Mouse (Mus musculus): ENCODE results near the gene Fndc9. TPM values are rescaled to one million over a fixed set of nuclear protein-coding genes. Genes with fewer than 3 reads are reported as not detected.
A peak's percentile ranks its signal among the peaks of the same experiment; 100 is the strongest.

Fndc9 gene
- 1 to 10 TPM; 6.7 to 7.3 TPM for total RNA-seq (2021)
- long read RNA-seq, experiment 1, transcript Fndc9-201 (2 exons, 2,290 nt): major isoform, 7 of 20 reads
- long read RNA-seq, experiment 1, partial matches to known transcripts: 0 of 20 reads
- long read RNA-seq, experiment 1, other reads (novel, unspliced or antisense): 13 of 20 reads
- long read RNA-seq, experiment 2, transcript Fndc9-201 (2 exons, 2,290 nt): major isoform, 6 of 25 reads
- long read RNA-seq, experiment 2, partial matches to known transcripts: 0 of 25 reads
- long read RNA-seq, experiment 2, other reads (novel, unspliced or antisense): 19 of 25 reads

DNA sequence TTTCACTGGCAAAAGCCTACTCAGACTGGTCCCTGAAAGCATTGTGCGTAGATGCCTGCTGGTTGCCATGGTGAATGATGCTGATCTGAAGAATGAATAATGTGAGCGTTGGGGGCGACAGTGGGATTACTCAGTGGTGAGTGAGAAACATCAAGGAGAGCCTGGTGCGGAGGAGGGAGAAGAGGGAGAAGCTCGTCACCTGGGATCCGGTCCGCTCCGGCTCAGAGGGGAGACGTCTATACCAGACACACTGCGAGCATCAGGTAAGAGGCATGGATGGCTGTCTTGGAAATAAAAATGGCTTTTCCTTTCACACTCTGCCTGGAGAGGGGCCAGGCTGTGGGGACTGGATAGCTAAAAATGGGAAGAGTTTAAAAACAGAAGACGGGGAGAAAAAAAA lies at the start of gene Fndc9:
Fndc9 (plus strand) TSS at position 198 of the 400 bp plus-strand sequence.
- DNase-seq (ENCODE audit: low spot score in 2 of 2): peak; percentile 84 to 95
- intact Hi-C loops (cut with DNase I): no loop called here

DNA sequence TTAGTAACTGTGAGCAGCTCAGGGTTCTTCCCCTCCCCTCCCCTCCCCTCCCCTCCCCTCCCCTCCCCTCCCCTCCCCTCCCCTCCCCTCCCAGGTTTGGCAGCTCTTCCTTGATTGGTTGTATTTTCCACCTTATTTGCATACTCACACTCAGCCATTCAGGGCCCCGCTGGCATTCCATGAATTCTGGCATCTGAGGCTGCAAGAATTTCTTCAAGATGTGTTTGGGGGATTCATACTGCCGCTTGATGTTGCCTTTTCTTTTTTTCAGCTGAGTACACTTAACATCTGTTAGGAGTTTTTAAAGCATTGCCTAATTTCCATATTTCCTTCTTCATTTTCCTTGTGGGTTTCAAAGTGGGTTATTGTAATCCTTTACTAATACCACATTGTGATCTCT lies 47.0 kb upstream of the Fndc9 start:
- intact Hi-C loops (cut with DNase I): no loop called here
- DNase-seq (ENCODE audit: low spot score in 2 of 2): peak in 1 of 2 experiments; percentile 34

DNA sequence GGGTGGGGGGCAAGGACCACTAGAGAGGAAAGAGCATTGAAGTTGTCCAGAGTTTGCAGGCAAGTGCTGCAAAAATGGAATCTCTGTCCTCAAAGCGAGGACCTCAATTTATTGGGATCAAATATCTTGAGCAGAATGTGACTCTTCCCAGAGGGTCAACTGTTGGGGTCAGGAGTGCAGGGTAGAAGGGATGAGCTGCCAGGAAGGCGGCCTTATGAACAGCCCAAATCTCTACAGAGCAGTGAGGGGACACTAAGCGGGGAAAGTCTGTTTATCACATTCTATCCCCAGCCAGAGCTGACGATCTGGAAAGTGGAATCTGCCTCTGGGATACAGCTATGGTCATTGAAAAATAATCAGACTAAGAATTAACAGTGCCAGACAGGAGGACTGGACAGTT lies 41.2 kb upstream of the Fndc9 start:
- DNase-seq (ENCODE audit: low spot score in 2 of 2): no peak
- intact Hi-C loops (cut with DNase I): no loop called here

DNA sequence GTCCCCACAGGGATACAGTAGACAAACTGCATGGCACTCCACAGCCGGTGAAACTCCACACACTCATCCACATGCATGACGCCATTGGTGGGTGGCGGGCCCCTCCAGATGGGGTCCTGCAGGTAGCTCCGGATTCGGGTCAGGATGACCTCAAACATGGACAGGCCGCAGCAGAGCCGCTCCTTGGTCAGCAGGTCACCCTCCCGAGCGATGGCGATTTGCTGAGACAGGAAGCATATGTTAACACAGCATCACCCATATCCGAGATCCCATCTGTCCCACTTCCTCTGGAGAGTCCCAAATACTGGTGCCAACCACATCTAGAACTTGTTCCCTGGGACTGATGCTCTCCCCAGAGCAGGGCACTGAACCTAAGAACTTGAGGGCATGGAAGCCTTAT lies 34.7 kb upstream of the Fndc9 start:
- DNase-seq (ENCODE audit: low spot score in 2 of 2): no peak
- intact Hi-C loops (cut with DNase I): loop anchor here (5.0 kb wide), 1 partner anchor 253 kb away; no protein-coding TSS in a partner anchor

DNA sequence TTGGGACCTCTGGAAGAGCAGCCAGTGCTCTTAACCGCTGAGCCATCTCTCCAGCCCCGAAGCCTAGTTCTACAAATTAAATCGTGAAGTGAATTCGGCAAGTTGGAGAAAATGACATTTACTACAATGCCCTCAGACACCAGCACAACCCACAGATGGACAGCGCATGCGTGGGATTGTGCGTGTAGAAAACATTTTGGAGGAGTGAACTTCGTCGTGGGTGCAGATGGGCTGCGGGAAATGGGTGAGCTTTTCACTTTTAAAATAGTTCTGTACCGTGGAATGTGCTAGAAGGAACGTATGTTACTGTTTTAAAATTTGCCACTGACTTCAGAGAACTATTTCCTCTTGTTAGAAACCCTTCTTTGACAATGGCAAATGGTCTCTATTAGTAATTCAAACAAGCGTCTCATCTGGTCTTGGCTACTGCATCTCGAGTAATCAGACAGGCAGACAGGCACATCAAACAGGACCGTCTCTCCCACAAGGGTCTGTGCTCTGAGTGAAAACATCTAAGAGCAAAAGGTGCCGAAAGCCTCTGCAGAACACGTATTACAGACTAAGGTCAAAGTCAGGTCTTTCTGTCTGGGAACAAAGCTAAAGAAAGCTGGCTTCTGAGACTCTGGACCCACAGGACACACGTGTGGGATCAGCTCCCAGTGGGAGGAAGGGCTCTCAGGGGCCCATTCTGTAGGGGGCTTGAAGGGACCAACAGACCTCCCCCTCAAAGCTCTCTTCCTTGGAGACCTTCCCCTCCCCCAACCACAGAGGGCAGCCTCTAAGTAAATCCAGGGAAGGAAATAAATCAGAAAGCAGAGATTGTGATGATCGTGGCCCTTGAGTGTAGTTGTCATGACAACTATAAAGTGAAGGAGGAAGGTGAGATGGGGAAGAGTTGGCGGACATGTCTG lies 33.4 kb upstream of the Fndc9 start:
- peak; percentile 73 to 75 for DNase-seq (ENCODE audit: low spot score in 2 of 2)
- intact Hi-C loops (cut with DNase I): loop anchor here (5.0 kb wide), 1 partner anchor 255 kb away; no protein-coding TSS in a partner anchor

DNA sequence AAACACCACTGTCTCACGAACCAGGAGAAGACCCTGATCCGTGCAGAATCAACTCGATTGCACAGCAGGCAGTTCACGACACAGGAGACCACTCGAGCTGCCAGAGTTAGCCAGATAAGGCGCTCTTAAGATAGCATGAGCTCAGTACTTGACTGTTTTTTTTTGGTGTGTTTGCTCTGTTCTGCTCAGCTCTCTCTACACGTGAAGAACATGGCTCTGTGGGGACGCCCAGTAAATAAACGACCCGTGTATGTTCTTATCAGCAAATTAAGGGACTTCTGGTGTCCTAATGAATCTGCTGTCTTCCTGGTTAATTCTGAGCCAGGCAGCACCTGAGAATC lies 32.8 kb upstream of the Fndc9 start:
- intact Hi-C loops (cut with DNase I): loop anchor here (5.0 kb wide), 1 partner anchor 255 kb away; no protein-coding TSS in a partner anchor
- DNase-seq (ENCODE audit: low spot score in 2 of 2): no peak

DNA sequence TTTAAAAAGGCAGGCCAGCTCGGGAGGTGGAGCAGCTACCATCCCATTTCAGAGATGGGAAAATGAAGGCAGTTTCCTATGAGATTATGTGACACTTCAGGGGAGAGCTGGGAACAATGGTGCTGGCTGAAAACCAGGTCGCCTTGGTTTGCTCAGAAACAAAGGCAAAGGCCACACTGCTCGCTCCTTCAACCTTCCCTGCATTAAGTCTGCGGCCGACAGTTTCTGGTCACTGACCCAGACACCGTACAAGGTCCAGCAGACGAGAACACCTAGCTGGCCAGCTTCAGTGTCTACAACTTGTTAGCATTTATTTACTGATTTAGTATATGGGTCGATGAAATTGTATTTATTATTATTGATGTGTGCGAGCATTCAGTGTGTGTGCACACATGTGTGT lies 30.5 kb upstream of the Fndc9 start:
- intact Hi-C loops (cut with DNase I): loop anchor here (5.0 kb wide), 1 partner anchor 258 kb away; no protein-coding TSS in a partner anchor
- DNase-seq (ENCODE audit: low spot score in 2 of 2): no peak

DNA sequence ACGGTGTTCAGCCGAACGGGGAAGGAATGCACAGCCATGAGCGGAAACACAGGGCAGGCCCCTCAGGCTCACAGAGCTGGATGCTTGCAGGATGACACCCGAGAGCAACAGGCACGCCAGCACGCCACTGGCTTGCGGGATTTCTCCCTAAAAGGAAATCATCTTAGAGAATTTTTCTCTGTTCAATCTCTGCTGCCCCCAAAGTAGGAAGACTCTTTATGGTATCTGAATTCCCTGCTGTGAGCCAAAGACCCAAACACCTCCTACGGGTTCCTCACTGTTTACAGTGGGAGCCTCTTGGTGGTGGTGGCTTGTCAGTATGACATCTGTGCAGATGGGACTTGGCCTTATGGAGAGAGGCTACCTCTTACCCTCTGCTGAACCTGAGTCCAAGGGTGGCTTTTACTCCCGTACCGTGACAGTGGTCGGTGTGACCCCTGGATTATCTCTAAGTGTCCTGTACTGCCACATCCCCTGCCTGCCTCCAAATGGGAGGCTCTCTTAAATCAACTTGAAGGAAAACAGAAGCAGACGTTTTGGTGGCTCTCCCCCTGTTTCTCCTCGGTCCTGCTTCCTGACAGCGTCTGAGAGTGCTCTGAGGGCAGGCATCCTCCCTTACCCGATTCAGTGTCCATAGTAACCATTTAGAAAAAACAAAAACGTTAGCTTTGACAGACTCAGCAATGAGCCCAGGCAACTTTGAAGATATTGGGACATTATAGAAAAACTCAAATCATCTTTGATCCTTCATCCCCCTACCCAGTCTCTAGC lies 29.5 kb upstream of the Fndc9 start:
- intact Hi-C loops (cut with DNase I): no loop called here
- peak in 1 of 2 experiments; percentile 18 for DNase-seq (ENCODE audit: low spot score in 2 of 2)

DNA sequence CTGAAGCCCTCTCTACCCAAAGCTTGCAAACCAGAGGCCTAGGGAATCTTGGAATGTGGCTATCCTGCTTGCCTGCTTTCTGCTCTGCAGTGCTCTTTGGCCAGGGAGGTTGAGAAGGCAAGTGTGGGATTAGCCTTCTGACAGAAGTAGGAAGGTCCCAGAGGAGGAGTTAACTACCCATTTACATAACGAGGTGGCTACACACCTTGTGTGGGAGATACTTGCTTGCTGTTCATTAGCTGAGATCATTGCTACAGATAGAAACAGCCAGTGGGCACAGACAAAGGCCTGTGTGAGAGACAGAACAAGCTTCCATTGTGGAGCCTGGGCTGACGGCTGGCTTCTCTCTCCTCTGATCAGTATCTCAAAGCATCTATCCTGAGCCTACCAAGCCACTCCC lies 25.4 kb upstream of the Fndc9 start:
- intact Hi-C loops (cut with DNase I): loop anchor here (5.0 kb wide), 1 partner anchor 153 kb away; the partner anchor contains the start of gene Adam19

DNA sequence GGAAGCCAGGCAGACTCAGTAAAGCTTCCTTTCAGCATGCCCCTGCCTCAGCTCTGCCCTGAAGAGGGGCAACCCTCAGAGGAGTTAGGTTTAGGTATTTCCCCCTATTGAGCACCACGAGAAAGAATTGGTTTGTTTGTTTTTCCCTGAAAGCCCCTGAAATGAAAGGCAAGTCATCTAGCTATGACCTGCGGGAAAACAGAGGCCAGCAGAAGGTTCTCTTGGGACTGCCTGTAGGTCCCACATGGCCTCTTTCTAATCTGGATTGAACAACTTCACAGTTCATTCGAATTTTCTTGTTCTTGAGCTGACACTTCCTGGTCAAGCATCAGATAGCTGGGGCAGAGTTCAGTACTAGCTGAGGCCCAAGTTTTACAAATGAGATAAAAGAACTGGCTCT lies 23.5 kb upstream of the Fndc9 start:
- DNase-seq (ENCODE audit: low spot score in 2 of 2): no peak
- intact Hi-C loops (cut with DNase I): loop anchor here (5.0 kb wide), 1 partner anchor 155 kb away; the partner anchor contains the start of gene Adam19

More for the DNA sequence above, 25.4 kb upstream of the Fndc9 start:
- DNase-seq (ENCODE audit: low spot score in 2 of 2): no peak

DNA sequence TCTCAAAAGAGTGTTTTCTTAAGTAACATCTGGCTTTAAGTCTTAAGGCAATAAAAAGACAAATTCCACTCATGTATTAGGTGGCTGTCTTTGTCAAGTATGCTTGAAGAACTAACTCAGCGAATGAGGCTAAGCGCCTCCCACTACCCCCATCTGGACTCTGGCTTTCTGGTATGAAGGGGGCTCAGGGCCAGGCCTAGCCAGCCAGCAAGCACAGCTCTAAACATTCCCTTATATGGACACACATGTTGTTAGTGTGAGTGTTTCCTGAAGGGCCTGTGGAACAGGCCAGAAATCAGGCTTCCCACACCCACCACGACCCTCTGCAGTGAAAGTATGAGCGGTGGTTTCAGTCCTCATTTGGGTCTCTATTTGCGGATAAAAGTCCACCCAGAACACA lies 21.5 kb upstream of the Fndc9 start:
- DNase-seq (ENCODE audit: low spot score in 2 of 2): no peak
- intact Hi-C loops (cut with DNase I): loop anchor here (5.0 kb wide), 1 partner anchor 157 kb away; the partner anchor contains the start of gene Adam19

DNA sequence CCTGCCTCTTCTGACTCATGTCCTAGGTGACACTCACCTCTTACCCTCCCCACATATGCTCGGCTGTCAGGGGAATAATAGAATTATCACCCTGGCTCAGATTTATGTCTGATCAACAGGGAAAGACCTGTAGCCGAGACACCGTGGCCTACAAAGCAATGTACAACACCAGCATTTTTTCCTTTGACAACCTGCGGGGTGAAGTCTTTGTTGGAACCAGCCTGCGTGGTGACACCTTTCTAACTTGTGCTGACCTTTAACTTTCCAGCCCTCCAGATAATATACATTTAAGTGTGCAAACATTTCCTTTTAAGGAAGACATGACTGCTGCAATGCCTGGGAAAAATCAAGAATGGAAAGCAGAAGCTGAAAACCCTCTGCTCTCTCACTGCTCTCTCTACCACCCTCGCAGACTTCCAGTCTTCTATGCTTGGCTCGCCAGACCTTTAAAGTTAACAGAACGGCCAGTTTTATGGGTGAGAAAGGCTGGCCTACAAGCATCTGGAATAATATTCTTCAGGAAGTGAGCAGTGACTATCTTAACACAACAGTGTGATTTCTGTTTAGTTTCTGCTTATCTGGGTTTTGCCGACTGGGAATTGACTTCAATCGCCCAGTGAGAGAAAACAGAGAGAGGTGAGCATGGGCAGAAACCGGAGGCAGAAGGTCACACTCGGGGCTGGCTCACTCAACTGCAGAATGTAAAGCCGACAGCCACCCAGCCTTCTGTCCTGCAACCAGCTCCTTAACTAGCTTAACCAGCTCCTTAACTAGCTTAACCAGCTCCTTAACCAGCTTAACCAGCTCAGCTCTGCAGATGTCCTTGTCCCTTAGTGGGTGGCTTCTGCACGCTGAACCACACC lies 20.7 kb upstream of the Fndc9 start:
- intact Hi-C loops (cut with DNase I): loop anchor here (5.0 kb wide), 2 partner anchors 157 to 267 kb away; partner anchors contain the start of gene Adam19
- no peak for DNase-seq (ENCODE audit: low spot score in 2 of 2)

DNA sequence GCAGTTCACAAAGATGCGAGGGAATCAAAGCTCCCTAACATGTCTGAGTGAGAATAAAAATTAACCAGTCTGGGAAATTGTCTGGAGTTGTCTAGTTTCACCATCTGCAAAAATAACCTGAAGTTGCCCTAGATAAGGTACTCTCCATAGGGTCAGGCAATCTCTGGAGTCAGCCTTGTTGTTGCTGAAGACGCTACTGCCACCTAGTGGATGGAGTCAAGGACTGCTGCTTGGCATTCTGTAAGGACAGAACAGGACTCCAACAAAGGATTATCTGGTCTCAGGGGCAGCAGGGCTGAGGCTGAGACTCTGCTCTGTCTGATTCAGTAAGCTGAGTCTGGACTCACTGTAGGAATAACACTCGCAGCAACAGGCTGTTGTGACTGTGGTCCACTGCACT lies 20.0 kb upstream of the Fndc9 start:
- intact Hi-C loops (cut with DNase I): loop anchor here (5.0 kb wide), 1 partner anchor 268 kb away; no protein-coding TSS in a partner anchor
- DNase-seq (ENCODE audit: low spot score in 2 of 2): peak; percentile 72 to 83

DNA sequence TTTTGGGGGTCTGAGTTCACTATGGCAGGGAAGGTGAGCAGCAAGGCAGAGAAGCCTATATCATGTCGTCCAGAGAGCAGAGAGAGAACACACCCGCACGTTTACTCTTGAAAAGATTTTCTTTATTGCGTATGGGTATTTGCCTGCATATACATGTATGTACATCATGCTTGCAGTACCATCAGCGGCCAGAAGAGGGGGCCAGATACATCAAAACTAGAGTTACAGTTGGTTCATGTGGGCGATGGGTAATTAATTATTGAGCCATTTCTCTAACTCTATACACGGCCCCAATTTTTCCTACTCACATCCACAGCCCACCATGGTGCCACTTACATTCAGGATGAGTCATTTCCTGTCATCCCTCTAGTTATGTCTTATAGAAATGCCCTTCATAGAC lies 18.7 kb upstream of the Fndc9 start:
- intact Hi-C loops (cut with DNase I): loop anchor here (5.0 kb wide), 1 partner anchor 269 kb away; no protein-coding TSS in a partner anchor
- peak; percentile 71 to 84 for DNase-seq (ENCODE audit: low spot score in 2 of 2)

DNA sequence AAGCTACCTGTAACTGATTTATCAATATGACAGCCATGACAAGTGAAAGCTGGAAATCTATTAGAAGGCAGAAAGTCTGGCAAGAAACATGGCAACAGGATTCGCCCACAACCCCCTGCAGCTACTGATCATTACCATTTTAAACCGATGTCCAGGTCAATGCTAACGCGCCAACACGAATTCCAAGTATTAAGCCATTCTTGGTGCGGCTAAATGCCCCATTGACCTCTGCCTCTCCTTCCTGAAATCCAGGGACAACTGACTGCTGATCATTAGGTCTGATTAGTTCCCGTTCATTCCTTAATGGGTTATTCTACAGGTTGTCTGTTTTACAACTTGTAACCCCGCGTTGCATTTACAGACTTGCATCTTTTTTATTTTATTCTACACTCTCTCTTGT lies 17.6 kb upstream of the Fndc9 start:
- DNase-seq (ENCODE audit: low spot score in 2 of 2): no peak
- intact Hi-C loops (cut with DNase I): loop anchor here (5.0 kb wide), 1 partner anchor 270 kb away; no protein-coding TSS in a partner anchor

DNA sequence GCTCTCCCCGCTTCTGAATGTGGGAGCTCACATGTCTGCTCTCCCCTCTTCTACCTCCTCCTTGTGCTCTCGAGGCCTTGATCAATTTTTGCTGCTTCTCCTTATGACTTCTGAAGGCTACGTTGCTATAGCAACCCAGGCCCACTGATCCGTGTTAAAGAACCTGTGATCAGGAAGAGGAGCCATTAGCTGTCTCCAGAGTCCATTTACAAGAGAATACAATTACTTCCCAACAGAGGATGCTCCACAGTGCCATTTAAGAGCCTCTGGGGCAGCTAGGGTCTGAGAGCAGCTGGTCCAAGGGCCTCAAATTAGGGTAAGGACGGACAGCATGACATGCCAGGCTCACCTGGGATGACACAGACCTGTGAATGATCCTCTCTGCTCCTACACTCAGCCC lies 16.7 kb upstream of the Fndc9 start:
- DNase-seq (ENCODE audit: low spot score in 2 of 2): no peak
- intact Hi-C loops (cut with DNase I): loop anchor here (5.0 kb wide), 1 partner anchor 271 kb away; no protein-coding TSS in a partner anchor

DNA sequence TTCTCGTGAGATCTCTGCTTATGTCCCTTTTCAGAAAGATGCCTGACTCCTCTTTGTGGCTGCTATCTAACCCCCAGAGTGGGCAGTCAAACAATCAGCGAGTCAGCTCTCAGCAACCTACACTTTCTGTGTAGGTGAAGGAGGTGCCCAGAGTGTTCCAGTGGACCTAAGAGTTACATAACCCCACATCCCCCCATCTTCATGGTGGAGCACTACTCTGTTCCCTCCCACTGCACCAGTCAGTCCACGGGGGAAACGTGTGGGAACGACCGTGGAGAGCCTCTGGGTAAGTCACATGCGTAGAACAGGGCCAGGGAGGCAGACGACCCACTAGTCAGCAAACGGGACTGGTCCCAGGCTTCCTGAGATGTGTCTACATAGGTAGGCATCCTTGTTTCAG lies 16.0 kb upstream of the Fndc9 start:
- no peak for DNase-seq (ENCODE audit: low spot score in 2 of 2)
- intact Hi-C loops (cut with DNase I): loop anchor here (5.0 kb wide), 1 partner anchor 272 kb away; no protein-coding TSS in a partner anchor

DNA sequence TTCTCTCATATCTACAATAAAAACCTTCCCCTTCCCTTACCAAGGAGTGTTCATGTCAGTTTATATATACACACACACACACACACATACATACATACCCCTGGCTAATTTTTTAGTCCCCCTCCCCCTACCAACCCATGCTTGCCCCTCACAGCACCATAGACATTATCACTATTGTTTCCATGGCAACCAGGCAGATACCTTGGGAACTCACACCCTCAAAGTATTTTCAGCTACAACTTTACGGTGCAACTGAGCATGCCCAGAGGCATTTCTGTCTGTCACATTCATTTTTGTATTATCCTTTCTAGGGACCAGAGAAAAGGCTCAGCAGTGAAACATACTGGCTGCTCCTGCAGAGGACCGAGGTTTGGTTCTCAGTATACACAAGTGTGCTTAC lies 15.1 kb upstream of the Fndc9 start:
- intact Hi-C loops (cut with DNase I): no loop called here
- no peak for DNase-seq (ENCODE audit: low spot score in 2 of 2)

All from left cerebral cortex, postnatal 14 days (tissue).